In the genomic region with DNA sequence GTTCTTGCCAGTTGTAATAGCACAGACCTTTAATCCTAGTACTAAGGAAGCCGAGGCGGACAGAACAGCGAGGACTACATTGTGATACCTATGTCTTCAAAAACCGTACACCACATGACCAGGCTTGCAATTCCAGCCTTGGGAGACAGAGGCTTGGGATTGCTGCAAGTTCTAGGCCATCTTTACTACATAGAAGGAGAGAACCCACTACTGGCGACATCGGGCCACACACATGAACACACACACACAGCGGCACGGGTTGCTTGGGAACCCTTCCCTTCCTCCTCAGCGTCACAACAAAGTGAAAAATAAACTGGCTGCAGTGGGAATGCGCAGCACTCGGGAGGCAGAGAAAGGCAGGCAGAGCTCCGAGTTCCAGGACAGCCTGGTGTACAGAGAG, we compare ENCODE assay signal across 17 mouse cellular contexts. TPM values are rescaled to one million over a fixed set of nuclear protein-coding genes. Genes with fewer than 3 reads are reported as not detected.
A peak's percentile ranks its signal among the peaks of the same experiment; 100 is the strongest.
DNase-seq lines count a peak whose midpoint lies in the region; ATAC-seq lines count a peak whose summit lies in the region.
"Had no signal": no experiment of that assay in that cellular context is flagged by ENCODE, and none has a peak within 500 bp of the region (broad histone marks: within the 10 kb centered on the region; RNA-seq: fewer than 3 reads in every experiment).

No protein-coding gene starts in this region.

- WGBS in forebrain, embryonic 12.5 days, result 32% methylated on average over 12 of the region's 12 CpGs
- 29% methylated on average over 12 of the region's 12 CpGs for WGBS in midbrain, embryonic 13.5 days

- peaks cover 24% of the 10 kb centered on the region; the same call in 1 of the 2 replicates for H3K27me3 ChIP-seq in forebrain, embryonic 12.5 days
- peaks cover 19% of the 10 kb centered on the region; the same call in 1 of the 2 replicates for H3K27me3 ChIP-seq in midbrain, embryonic 13.5 days

- no peak overlapping the region for H3K9ac ChIP-seq in forebrain, embryonic 12.5 days
- no peak overlapping the region for H3K9ac ChIP-seq in midbrain, embryonic 13.5 days (replicated peaks)
- H3K9ac ChIP-seq: neural tube, embryonic 13.5 days had no signal

- no peak overlapping the region for H3K4me3 ChIP-seq in forebrain, embryonic 12.5 days (replicated peaks)
- H3K4me3 ChIP-seq in midbrain, embryonic 13.5 days (replicated peaks), result no peak overlapping the region
- H3K4me3 ChIP-seq: neural tube, embryonic 13.5 days had no signal

- H3K9me3 ChIP-seq in forebrain, embryonic 12.5 days, result no peaks in the 10 kb centered on the region
- H3K9me3 ChIP-seq in midbrain, embryonic 13.5 days, result no peaks in the 10 kb centered on the region
- H3K9me3 ChIP-seq: neural tube, embryonic 13.5 days had no signal

- 0 out of 2 replicates have a peak, but pooled peaks have one; percentile 33 for ATAC-seq in forebrain, embryonic 12.5 days (ENCODE audit: low FRiP score)
- 0 out of 2 replicates have a peak, but pooled peaks have one; percentile 28 for ATAC-seq in midbrain, embryonic 13.5 days

- peak; percentile 24 for DNase-seq in embryo, embryonic 11 days
- no peak for DNase-seq in embryo, embryonic 10 days (ENCODE audit: low spot score)
- peak; percentile 32 for DNase-seq in layer of hippocampus, adult 11-12 months (ENCODE audit: low spot score)
- no peak for DNase-seq in layer of hippocampus, postnatal 25 days (ENCODE audit: extremely low spot score in 1 of 2, low spot score in 1 of 2)
- no peak for DNase-seq in thymus, postnatal 25 days
- DNase-seq in testis, postnatal 14 days (ENCODE audit: low spot score), result no peak
- DNase-seq: adrenal gland, adult 8-10 months; heart, postnatal 10 days; layer of hippocampus, postnatal 36 days; lung, postnatal 4 days had no signal

- peaks cover 13% of the 10 kb centered on the region for H3K4me1 ChIP-seq in forebrain, embryonic 12.5 days
- peaks cover 12% of the 10 kb centered on the region for H3K4me1 ChIP-seq in midbrain, embryonic 13.5 days (replicated peaks)

- H3K27ac ChIP-seq in forebrain, embryonic 12.5 days, result no peak overlapping the region
- H3K27ac ChIP-seq in midbrain, embryonic 13.5 days, result no peak overlapping the region
- H3K27ac ChIP-seq: neural tube, embryonic 13.5 days; stomach, postnatal 0 days had no signal

- peaks cover 31% of the 10 kb centered on the region for H3K36me3 ChIP-seq in forebrain, embryonic 12.5 days (replicated peaks)
- H3K36me3 ChIP-seq in midbrain, embryonic 13.5 days, result peaks cover 25% of the 10 kb centered on the region

- no peak overlapping the region for H3K4me2 ChIP-seq in forebrain, embryonic 12.5 days
- H3K4me2 ChIP-seq in midbrain, embryonic 13.5 days (replicated peaks), result no peak overlapping the region

RNA-seq across cellular contexts. Expression of a gene that starts 22.2 kb away (rescaled TPM):
- 100 to 1,000 TPM; 380 to 428 TPM for total RNA-seq in layer of hippocampus, postnatal 25 days (2021)
- polyA plus RNA-seq in forebrain, embryonic 12.5 days (2016; fragmentation: Nextera tagmentation; extraction: Ambion mirVana), result 6.3 and 8.2 TPM in 2 replicates
- polyA plus RNA-seq in midbrain, embryonic 13.5 days (2015; fragmentation: Nextera tagmentation; extraction: Ambion mirVana), result 12.9 and 13.9 TPM in 2 replicates
- total RNA-seq: heart, postnatal 10 days had no signal

RNA-seq across cellular contexts. Expression of a gene that starts 35.6 kb away (rescaled TPM):
- total RNA-seq in layer of hippocampus, postnatal 25 days (2021), result 100 to 1,000 TPM; 140 TPM
- polyA plus RNA-seq in forebrain, embryonic 12.5 days (2016; fragmentation: Nextera tagmentation; extraction: Ambion mirVana), result 3.9 and 4.0 TPM in 2 replicates
- 4.3 and 5.2 TPM in 2 replicates for polyA plus RNA-seq in midbrain, embryonic 13.5 days (2015; fragmentation: Nextera tagmentation; extraction: Ambion mirVana)

RNA-seq across cellular contexts. Expression of a gene that starts 55.7 kb away (rescaled TPM):
- total RNA-seq in layer of hippocampus, postnatal 25 days (2021), result 1 to 10 TPM; 1.3 to 2.2 TPM
- 0.10 and 0.22 TPM in 2 replicates for polyA plus RNA-seq in forebrain, embryonic 12.5 days (2016; fragmentation: Nextera tagmentation; extraction: Ambion mirVana)
- not detected in 2 replicates for polyA plus RNA-seq in midbrain, embryonic 13.5 days (2015; fragmentation: Nextera tagmentation; extraction: Ambion mirVana)
- total RNA-seq: MEL had no signal
- polyA plus RNA-seq: kidney, embryonic 14.5 days; liver, embryonic 11.5 days had no signal

Comparison
In these comparisons a context has a peak if more than half of its experiments do, and no peak if none do; other contexts are left out.
1. DNase-seq: peak in embryo, embryonic 11 days (single experiment) and layer of hippocampus, adult 11-12 months (single experiment); none in embryo, embryonic 10 days (single experiment), layer of hippocampus, postnatal 25 days (0 of 2), thymus, postnatal 25 days (single experiment) and testis, postnatal 14 days (single experiment).